Mouse (Mus musculus) natural killer cell, adult 2 months (primary cell): ENCODE measurements at regions not wholly inside any gene's neighbourhood (a gene's known extent, or its start where the extent isn't known, plus 50 kb on each side); places are given as distances from the start of the nearest gene placed in this dataset.
A peak's percentile ranks its signal among the peaks of the same experiment; 100 is the strongest.

Experiments
- DNase-seq, 2 experiments: peaks; one replicate each; pipeline ENCODE4 v3.0.0; 2022; ENCODE audit warnings: low spot score in 2 of 2

- no peak for DNase-seq
Observed at GRCm38 (mm10) chr11:20929426-20929825, 98.6 kb upstream of the Lgalsl start.

- no peak for DNase-seq
Observed at GRCm38 (mm10) chr11:20930045-20930444, 99.2 kb upstream of the Lgalsl start.

GRCm38 (mm10) chr11:20930573-20930972 is 99.7 kb upstream of the Lgalsl start:
- DNase-seq: no peak

DNA sequence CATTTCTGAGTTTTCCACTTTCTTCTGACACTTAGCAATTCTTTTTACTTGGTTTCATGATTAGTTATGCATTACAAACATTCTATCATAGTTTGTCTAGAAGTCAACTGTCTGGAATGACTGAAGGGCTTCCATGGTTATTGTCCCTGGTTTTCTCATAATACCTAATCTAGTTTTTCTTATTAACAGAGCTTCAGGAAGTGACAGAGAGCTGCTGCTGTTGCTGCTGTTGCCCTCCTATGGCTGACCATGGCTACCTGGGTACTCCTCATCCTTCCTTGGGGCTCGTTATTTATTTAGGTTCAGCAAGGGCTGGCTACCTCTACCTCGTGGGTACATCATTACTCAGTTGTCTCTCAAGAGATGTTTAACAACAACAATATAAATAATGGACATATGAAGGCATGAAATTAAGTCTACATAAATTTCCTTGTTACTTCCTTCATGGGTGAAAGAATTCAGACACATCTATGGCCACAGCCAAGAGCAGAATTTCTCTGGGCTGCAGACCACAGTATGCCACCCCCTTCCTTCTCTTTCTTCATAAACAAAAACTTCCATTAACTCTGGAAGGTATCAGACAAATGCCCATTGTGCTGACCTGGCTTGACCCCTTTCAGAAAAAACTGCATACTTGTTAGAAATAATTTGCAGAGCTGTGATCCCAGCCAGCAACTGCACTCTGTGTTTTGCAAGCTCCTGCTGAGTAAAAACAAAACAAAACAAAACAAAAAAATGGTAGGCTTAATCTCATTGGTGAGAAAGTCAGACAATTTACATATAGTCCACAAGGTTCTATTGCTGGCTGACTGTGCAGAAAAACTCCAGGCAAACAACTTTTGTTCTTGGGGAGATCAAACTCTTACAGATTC is 103.6 kb upstream of the Lgalsl start:
- no peak for DNase-seq

DNA sequence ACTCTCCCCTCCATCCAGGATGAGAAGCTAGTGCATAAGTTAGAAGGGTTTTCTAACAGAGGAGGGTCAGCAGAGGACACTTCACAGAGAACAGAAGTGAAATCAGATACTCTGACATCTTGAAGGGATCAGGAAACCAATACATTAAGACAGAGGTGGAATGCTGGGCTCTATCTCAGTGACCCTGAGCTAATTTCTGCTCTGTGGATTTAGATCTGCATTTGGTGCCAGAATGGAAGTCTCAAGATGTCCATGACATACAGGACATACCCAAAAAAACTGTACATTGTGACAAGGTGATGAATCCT is 104.2 kb upstream of the Lgalsl start:
- DNase-seq: no peak

DNA sequence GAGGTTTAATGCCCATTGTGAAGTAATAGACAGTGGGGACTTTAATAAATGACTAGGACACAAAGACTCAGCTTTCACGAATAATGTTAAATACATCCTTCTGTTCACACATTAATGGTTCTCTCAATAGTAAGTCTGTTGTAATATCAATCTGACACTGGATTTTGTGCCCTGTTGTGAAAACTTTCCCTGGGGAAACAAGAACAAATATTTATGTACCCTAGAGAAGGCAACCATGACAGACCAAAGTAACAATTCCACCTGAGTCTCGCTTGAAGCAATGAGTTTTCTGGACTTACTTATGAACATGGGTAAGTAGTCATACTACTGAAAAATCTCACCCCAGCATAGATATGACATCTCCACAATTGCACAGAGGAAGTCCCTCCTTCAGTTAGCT is 105.1 kb upstream of the Lgalsl start:
- no peak for DNase-seq

DNA sequence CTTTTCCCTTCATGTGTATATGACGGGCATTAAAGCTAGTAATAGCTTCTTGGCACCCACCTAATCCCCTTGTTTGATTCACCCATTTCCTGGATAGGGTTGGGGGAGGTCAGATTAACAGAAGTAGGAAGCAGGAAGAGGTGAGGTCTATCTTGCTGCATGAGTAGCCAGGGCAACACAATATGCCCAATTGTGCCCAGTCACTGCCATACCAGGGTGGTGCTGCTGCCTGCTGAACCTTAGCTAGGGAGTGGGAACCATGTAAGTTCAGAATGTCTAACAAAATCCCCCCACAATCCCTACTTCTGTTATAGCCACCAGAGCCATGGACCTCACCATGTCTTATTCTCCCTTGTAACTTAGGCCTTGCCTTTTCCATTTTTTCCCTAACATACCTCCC is 106.1 kb upstream of the Lgalsl start:
- no peak for DNase-seq

DNA sequence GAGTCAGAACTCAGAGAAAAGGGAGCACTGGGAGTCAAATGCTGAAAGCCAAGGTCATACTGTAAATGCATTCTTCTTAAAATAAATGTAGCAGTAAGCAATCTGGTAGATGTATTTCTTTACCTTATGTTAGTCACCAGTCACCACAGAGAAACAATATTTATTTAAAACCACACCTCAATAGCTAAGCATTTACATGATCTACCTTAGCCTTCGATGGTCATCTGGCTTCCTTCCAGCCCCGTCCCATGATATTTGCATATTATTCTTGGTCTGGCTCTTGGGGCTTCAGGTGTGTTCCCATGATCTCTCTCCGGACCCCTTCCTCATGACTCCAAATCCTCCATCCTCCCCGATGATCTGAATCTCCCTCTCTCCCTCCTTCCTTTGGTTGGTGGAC is 107.1 kb upstream of the Lgalsl start:
- no peak for DNase-seq

GRCm38 (mm10) chr11:20939644-20940043 is 108.8 kb upstream of the Lgalsl start:
- DNase-seq: no peak

DNA sequence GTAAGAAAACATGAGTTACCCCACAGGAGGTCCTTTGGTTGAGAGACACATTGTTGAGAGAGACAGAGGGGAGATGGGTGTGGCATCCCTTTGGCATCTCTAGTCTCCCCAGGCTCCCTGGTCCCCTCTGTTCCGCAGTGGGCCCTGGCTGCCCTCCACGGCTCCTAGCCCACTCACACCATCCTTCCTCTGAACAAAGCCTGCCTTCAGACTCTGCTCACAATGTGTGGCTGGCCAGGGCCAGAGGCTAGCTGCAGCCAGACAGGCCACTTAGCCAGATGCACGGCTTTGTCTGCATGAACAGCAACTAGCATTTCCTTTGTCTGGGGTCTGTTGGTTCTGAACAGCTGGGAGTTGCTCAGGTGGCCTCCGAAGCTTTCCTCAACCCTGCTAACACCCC is 110.7 kb upstream of the Lgalsl start:
- DNase-seq: no peak

GRCm38 (mm10) chr11:20955561-20955960 is 124.7 kb upstream of the Lgalsl start:
- no peak for DNase-seq

- no peak for DNase-seq
Observed at GRCm38 (mm10) chr11:20957766-20958165, 126.9 kb upstream of the Lgalsl start.

- peak; percentile 2 to 11 for DNase-seq
Observed at GRCm38 (mm10) chr11:20958233-20958632, 127.4 kb upstream of the Lgalsl start.

- no peak for DNase-seq
Observed at GRCm38 (mm10) chr11:20960066-20960465, 129.2 kb upstream of the Lgalsl start.

DNA sequence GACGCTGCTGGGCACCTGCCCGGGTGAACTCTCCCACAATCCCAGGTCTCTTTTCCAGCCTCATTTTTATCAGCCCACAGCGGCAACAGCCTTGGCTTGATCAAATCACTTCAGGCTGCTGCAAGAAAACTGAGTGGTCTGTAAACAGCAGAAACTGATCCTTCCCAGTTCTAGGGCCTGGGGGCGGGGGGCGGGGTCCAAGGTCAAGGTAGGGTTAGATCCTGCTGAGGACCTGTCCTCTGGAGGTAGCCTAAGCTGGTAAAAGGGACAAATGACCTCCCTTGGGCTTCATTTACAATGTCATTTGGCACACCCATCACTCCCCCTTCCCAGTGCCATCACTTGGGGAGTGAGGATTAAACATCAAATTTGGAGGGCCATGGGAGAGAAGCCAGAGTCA is 129.9 kb upstream of the Lgalsl start:
- no peak for DNase-seq

DNA sequence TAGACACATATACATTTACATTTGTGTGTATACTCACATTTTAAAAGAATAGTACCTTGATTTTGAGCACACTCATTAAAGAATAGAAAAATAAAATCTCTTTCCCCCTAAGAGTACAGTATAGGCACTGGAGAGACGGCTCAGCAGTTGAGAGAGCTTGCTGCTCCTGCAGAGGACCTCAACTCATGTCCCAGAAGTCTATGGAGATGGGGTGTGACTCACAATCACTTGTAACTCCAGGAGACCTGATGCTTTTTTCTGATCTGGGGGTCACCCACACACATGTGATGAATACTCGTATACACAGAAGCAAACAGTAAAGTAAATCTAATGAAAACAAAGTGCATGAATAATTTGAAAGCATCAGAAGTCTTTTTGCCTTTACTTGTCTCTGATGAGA is 129.5 kb upstream of the Peli1 start:
- DNase-seq: no peak

DNA sequence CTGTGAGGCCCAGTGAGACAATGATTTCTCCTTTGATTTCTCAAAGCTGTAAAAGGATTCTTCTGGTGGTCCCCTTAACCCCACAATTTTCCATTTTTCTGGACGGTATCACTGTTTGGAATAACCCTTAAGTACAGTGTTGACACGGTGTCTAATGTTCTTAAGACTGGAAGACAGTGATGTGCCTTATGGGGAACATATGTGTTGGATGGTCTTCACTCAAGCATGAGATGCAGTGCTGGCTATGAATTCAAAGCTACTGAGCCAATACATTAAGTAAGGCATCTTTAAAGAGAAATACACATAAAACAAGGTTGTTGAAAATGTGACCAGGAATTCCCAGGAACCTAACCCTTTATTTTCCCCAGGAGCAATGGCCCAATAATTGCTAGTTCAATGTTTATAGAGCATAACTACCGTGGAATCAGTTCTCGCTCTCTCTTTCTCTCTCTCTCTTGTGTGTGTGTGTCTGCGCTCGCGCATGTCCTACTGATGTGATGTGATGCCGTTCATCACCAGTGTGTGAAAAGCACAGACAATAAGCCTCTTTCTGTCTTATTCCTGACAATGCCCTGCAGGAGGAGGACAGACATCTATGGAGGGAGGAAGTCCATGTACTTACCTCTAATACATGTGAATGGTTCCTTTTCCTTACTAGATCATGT is 125.4 kb upstream of the Peli1 start:
- no peak for DNase-seq

GRCm38 (mm10) chr11:20967321-20967984 is 123.6 kb upstream of the Peli1 start:
- no peak for DNase-seq

DNA sequence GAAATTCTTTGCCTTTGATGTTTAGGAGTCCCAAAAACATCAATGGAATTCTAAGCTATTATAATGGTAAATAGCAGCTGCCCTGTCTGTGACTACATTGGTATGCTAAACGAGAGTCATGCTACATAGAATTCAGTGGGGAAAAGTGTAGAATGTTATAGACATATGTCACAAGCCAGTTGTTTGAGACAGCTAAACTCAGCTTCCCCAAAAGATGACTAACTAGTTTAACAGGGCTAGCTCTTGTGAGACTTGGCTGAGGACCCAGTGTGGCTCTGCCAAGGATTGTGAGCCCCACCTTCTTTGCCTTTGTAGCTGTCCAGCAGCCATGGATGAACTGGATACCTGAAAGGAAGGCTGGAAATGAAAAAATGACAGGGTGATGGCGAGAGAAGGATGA is 122.8 kb upstream of the Peli1 start:
- no peak for DNase-seq

- DNase-seq: no peak
Observed at GRCm38 (mm10) chr11:20973141-20973540, 118.0 kb upstream of the Peli1 start.

DNA sequence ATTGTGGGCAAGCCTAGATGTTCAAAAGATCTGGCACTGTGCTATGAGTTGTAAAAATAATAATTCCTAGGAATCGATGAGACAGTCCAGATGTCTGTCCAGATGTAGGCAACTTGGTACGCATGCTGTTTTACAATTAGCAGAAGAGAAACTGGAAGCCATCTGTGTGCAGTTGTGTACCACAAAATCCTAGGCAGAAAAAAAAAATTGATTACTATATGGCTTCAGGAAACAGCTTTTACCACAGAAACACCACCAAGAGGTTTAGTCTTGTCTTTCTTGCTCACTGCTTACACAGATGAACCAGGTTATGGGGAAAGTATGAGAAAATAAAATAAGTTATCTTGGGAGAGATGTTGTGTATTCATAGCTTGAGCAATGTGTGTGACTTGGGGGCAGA is 109.5 kb upstream of the Peli1 start:
- no peak for DNase-seq

- no peak for DNase-seq
Observed at GRCm38 (mm10) chr11:20982010-20982409, 109.1 kb upstream of the Peli1 start.

DNA sequence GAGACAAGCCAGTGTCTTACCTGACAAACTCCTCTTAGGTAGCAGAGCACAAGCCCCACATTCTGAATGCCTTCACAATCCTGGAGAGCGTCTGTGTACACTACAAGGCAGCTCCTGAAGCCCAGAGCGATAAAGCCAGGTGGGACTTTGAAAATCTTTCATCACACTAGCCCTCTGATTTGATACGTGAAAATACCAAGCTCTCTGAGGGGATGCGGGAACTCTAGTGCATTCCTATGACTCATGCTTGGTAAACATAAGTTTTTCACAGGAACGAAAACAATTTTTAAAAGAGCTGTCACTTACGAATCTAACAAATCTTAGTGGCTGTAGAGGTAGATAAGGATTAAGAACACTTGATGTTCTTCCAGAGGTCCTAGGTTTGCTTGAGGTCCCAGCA is 108.6 kb upstream of the Peli1 start:
- no peak for DNase-seq
